Mouse (Mus musculus) central nervous system, embryonic 18 days (tissue): ENCODE results near the gene Fbxl3. TPM values are rescaled to one million over a fixed set of nuclear protein-coding genes. Genes with fewer than 3 reads are reported as not detected.

Experiments
- polyA plus RNA-seq: library from polyadenylated mRNA; depleted of rRNA; stranded (reverse); fragments of >200 nt; gene quantifications from 2 replicates; pipeline ENCODE4 v1.2.3, GENCODE M21; 2012; rRNA removed

Gene Fbxl3
- 81.6 and 82.7 TPM in 2 replicates for polyA plus RNA-seq

GRCm38 (mm10) chr14:103099238-103099933, at the start of gene Fbxl3:
Gene Fbxl3 (minus strand): TSS chr14:103099566.

DNA sequence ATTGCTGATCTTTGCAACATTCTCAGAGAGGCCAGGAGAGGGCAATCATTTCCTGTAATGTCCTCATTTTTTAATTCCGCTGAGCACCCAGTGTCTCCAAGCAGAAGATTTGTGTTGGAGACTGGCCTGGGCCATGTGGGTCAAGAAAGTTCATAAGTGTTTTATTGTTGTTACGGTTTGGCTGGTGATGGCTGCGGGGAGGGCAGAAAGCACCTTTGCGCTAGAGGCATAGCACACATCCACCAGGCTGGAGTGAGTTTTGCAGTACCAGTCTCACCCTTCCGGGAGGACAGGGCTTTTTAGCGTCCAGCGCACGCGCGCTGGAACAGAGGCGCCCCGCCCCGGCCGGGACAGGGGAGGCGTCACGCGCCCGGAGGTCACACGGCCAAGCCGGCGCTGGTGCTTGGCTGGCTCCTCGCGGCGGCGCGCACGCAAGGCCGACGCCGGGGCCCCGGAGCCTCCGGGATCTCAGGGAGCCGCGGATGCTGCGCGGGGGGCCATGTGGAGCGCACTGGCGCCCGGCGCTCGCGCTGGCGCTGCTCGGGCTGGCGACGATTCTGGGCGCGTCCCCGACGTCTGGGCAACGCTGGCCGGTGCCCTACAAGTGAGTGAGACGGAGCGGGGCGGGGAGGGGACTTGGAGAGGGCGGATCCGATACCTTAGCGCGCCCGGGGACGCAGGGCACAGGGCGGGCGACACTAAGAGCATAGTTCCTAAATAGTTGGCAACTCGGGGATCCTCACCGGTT, 29.3 kb downstream of the Fbxl3 start, which contains the start of gene Cln5:
TSS of gene Cln5 (plus strand) at position 353 of the 748 bp plus-strand sequence.

GRCm38 (mm10) chr14:103046677-103047076, 52.7 kb downstream of the Fbxl3 start, which contains the start of gene Acod1:
Gene Acod1 (plus strand): TSS chr14:103046977.

Other genes with a start within 250 kb of the Fbxl3 start
- 44.6 and 45.8 TPM in 2 replicates for gene Kctd12, start 116.9 kb downstream of the Fbxl3 start, polyA plus RNA-seq
- gene Acod1, start 52.6 kb downstream of the Fbxl3 start, polyA plus RNA-seq: 0.03 TPM in 1 of 2 replicates, not detected in the other
- gene Cln5, start 29.4 kb downstream of the Fbxl3 start, polyA plus RNA-seq: 6.7 and 8.2 TPM in 2 replicates
- 166 and 173 TPM in 2 replicates for gene Mycbp2, start 247.2 kb upstream of the Fbxl3 start, polyA plus RNA-seq